Mouse (Mus musculus) heart, embryonic 14.5 days (tissue): ENCODE data around the gene Pax2. TPM values are rescaled to one million over a fixed set of nuclear protein-coding genes. Genes with fewer than 3 reads are reported as not detected.
"Not testable (repeated sequence)": the region's sequence is repeated elsewhere in the genome, so short reads cannot be mapped to it uniquely, and the experiment has no call there.

ENCODE experiments used
- ATAC-seq: fragments of 200-750 bp; cut with Nextera tagmentation; 2 replicates; pipeline ENCODE4 v1.8.0; 2017; ENCODE audit warnings: low read depth, moderate TSS enrichment; ENCODE audit not compliant: insufficient number of reproducible peaks, insufficient read depth, low FRiP score
- H3K27ac ChIP-seq, 2 experiments: fragments of 200-500 bp in 1 of 2; fragments of 300-500 bp in 1 of 2; sonication (generic) in 1 of 2; replicated peaks in 1 of 2; 2 replicates each; pipeline ENCODE4 v1.5.1; 2012 to 2014; ENCODE audit warnings: low read depth in 2 of 2, low read length in 2 of 2, control low read depth in 1 of 2, mild to moderate bottlenecking in 1 of 2, mixed read lengths in 1 of 2; ENCODE audit not compliant: control insufficient read depth in 1 of 2, insufficient read depth in 1 of 2
- H3K27me3 ChIP-seq: fragments of 300-500 bp; sonication (generic); 2 replicates; pipeline ENCODE4 v1.6.1; 2014; ENCODE audit warnings: mild to moderate bottlenecking, low read length, control low read depth; ENCODE audit not compliant: control insufficient read depth, insufficient read depth
- H3K36me3 ChIP-seq: fragments of 300-500 bp; sonication (generic); 2 replicates; pipeline ENCODE4 v1.6.1; 2014; ENCODE audit warnings: mild to moderate bottlenecking, control low read depth, low read length, mixed read lengths; ENCODE audit not compliant: control insufficient read depth, insufficient read depth
- H3K4me1 ChIP-seq, 2 experiments: fragments of 200-500 bp in 1 of 2; fragments of 300-500 bp in 1 of 2; sonication (generic) in 1 of 2; 2 replicates each; pipeline ENCODE4 v1.6.1; 2012 to 2014; ENCODE audit warnings: low read length in 2 of 2, control low read depth in 1 of 2, mixed read lengths in 1 of 2; ENCODE audit not compliant: control insufficient read depth in 2 of 2, insufficient read depth in 2 of 2
- H3K4me2 ChIP-seq: fragments of 300-500 bp; sonication (generic); 2 replicates; pipeline ENCODE4 v1.6.1; 2014; ENCODE audit warnings: mild to moderate bottlenecking, low read length
- H3K4me3 ChIP-seq, 2 experiments: fragments of 200-500 bp in 1 of 2; fragments of 300-500 bp in 1 of 2; sonication (generic) in 1 of 2; 2 replicates each; pipeline ENCODE4 v1.5.1; 2012 to 2014; ENCODE audit warnings: low read length in 2 of 2, mild to moderate bottlenecking in 2 of 2, control low read depth in 1 of 2, low read depth in 1 of 2, moderate library complexity in 1 of 2; ENCODE audit not compliant: control insufficient read depth in 1 of 2, insufficient read depth in 1 of 2
- H3K9ac ChIP-seq: fragments of 300-500 bp; sonication (generic); 2 replicates; pipeline ENCODE4 v1.6.1; 2014; ENCODE audit warnings: mild to moderate bottlenecking, low read length
- H3K9me3 ChIP-seq: fragments of 300-500 bp; sonication (generic); 2 replicates; pipeline ENCODE4 v1.6.1; 2016; ENCODE audit warnings: low read length, control low read depth; ENCODE audit not compliant: control insufficient read depth
- WGBS: fragments of 180-500 bp; shearing (Covaris S2); extraction: QIAGEN DNeasy Blood & Tissue Kit; methylation state at CpG from one replicate; pipeline ENCODE4 v1.1.7; 2014; 5-methylcytosine and 5-hydroxymethylcytosine counted together
- polyA plus RNA-seq: library from polyadenylated mRNA; unstranded; fragments of >200 nt; fragmentation: Nextera tagmentation; extraction: Ambion mirVana; gene quantifications from 2 replicates; pipeline ENCODE4 v1.2.1, GENCODE M21; 2014

Gene Pax2
- polyA plus RNA-seq, 1 experiment from 2014 or later, result not detected

DNA sequence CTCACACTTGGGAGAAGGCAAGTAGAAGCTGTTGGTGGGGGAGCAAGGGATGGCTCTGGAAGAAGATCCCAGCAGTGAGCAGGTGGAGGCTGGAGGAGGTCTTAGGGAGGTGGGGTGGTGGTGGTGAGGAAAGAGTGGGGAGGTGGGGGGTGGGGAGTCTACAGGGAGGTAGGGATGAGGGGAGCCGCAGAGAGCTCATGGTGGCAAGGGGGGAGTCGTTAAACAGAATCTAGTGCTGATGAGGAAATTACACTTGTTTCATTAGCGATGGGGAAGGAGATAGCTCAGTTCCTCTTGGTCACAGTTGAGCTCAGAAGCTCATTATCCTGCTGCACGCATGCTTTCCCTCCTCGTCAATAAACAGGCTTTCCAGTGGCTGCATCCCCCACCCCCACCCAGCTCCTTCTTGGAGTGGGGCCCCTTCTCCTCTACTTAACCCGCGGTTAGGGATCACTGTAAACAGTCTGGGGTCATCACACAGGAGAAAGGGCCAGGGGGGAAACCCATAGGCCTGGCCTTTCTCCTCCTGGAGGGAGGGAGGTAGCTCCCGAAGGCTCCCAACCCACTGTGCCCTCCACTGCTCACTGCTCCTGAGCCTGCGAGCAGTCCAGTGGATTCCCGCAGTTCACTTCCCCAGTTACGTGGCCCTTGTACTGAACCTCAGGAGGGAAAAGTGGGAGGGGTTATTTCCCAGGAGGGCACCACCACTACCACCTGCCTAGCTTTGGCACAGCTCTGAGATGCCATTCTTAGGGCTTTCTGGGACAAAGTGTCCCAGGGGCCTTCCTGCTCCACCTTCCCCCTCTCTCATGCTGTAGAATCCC is 78.6 kb downstream of the Pax2 start:
- Histone ChIP-seq H3K9ac (no peak overlapping the region), H3K4me1 (peaks cover 3 to 25% of the 10 kb centered on the region in 2 experiments), H3K27ac (no peak overlapping the region), H3K36me3 (no peaks in the 10 kb centered on the region), H3K9me3 (no peaks in the 10 kb centered on the region), H3K4me2 (no peak overlapping the region), H3K27me3 (peaks cover 89% of the 10 kb centered on the region), H3K4me3 (no peak overlapping the region)
- no peak for ATAC-seq
- WGBS, result 19% methylated on average over 11 of the region's 11 CpGs

DNA sequence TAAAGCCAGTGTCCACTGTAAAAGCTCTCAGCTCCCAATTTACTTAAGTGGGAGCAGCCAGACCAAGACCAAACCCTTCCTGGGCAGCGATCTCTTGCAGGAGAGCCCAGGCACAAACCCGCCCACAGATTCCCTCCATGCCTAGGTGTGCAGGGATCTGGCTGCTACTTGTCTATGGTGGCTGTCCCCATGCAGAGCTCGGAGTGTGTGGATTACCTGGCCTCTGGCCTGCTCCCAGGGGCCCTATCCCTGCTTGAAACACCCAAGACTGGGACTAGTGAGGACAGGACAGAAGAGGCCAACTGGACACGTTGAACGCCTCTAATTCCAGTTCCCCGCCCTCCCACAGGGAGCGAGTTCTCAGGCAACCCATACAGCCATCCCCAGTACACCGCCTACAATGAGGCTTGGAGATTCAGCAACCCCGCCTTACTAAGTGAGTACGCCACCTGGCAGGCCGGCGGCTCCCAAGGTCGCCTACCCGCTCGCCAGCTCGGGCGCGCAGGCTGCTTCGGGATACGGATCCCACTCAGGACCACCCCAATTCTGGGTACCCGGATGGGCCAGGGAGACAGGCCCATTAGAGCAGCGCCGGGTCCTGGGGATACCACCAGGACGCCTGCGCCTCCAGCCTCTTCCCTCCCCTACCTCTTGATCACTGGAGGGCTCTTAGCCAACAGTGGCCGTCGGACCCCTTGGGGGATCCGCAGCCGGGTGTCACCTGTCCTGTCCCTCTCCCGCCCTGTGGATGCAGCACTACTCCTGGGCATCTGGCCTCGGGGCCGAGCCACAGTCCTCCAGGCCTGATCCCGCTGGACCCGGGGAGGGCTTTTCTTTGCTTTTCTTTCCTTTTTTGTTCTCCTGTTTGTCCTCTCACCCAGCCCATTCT is 79.4 kb downstream of the Pax2 start:
- no peak overlapping the region for H3K9ac ChIP-seq
- WGBS, result 5% methylated on average over 34 of the region's 34 CpGs
- H3K4me1 ChIP-seq, result peaks cover 3 to 25% of the 10 kb centered on the region in 2 experiments
- ATAC-seq, result peak; percentile 37; the same call in 1 of the 2 replicates
- peak overlapping the region; percentile 40 to 60; a peak in 3 of 4 replicates for H3K4me3 ChIP-seq
- H3K27ac ChIP-seq, result no peak overlapping the region
- peaks cover 92% of the 10 kb centered on the region for H3K27me3 ChIP-seq
- H3K9me3 ChIP-seq, result no peaks in the 10 kb centered on the region
- peak overlapping the region; percentile 93 for H3K4me2 ChIP-seq
- no peaks in the 10 kb centered on the region for H3K36me3 ChIP-seq

DNA sequence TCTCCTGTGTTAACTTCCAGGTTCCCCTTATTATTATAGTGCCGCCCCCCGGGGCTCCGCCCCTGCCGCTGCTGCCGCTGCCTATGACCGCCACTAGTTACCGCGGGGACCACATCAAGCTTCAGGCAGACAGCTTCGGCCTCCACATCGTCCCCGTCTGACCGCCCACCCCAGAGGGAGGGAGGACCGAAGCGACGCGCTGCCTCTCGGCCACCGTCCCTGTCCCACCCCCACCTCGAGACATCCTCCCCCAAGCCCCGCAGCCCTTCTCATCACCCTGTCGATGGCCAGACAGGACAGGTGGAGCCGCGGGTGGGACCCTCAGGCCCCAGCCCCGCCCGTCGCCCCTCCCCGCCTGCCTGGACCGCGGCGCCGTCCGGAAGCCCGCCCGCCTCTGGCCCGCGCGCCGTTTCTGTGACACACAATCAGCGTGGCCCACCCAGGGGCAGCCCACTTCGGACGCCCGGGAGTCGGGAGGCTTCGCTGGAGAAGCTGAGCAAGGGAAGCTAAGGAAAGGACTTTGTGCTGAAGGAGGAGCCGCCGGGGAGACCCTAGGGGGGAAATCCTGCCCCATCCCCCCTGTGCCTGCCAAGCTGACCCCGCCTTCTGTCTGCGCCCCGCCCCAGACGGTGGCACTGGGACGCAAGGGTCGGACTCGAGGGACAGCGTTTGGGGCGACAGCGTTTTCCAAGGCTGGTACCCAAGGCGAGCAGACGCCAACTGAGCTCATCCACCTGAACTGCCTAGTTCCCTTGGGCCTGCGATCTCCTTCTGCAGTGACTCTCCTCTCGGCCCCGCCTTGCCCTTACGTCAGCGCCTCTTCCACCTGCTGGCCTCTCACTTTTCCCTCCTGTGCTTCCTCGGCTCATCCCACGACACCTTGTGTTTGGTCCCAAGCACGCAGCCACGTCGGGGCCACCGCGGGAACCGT is 80.4 kb downstream of the Pax2 start:
- under 1% methylated on average over 68 of the region's 71 CpGs for WGBS
- Histone ChIP-seq H3K36me3 (no peaks in the 10 kb centered on the region), H3K27ac (no peak overlapping the region), H3K9me3 (no peaks in the 10 kb centered on the region), H3K27me3 (peaks cover 89% of the 10 kb centered on the region), H3K4me1 (peaks cover 3 to 25% of the 10 kb centered on the region in 2 experiments), H3K9ac (peak overlapping the region; percentile 51), H3K4me2 (peak overlapping the region; percentile 93), H3K4me3 (peak overlapping the region; percentile 40 to 60)
- peak; percentile 9; the same call in 1 of the 2 replicates for ATAC-seq

DNA sequence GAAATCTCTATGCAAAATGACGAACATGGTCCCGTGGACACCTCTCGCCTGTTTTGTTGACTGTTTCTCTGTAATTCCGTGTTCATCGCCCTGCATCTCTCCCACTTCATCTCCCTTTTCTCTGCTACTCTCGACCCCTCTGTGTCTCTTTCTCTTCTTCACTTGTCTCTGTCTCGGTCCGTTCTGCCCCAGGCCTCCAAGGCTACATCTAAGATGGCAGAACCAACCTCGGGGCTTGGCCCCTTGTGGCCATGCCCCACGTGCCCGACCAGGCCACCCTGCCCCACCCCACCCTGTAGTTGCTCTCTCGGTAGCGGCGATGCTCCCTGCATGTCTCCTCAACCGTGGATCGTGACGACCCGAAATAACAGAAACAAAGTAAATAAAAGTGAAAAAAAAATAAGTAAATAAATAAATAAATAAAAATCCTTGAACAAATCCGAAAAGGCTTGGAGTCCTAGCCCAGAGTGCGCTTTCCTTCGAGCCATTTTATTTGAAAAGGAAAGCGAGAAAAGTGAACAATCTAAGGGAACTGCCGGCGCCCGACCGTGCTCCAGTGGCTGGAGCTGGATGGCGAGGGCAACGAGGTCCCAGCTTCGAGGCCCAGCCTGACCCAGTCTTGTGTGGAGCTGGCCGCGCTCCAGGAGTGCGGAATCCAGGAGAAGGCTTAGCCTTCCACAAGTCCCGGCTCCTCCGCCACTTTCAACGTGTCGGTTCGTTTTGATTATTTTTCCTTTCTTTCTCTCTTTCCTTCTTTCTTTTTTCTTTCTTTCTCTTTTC is 81.8 kb downstream of the Pax2 start:
- H3K9ac ChIP-seq, result peak overlapping the region; percentile 40
- ATAC-seq, result no peak

DNA sequence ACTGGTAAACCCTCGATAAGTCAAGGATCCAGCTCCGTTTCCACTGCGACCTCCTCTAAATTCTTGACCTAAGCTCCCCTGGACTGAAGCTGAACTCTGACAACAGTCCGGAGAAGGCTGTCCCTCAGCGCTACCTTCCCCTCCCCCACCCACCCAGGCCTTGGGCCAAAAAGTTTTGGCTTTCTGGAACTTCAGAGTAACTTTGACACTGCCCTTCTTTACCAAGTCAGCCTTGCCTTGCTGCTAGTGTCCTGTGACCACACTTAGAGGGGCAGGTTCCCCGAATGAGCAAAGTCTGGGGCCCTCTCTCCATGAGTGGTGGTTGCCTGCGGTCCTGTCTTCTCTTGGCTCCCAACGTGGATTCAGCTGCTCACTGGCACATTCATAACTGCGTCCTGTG is 82.5 kb downstream of the Pax2 start:
- WGBS, result 23% methylated on average over 9 of the region's 9 CpGs
- Histone ChIP-seq H3K9ac (no peak overlapping the region), H3K4me1 (peaks cover 3 to 25% of the 10 kb centered on the region in 2 experiments), H3K4me3 (no peak overlapping the region), H3K9me3 (no peaks in the 10 kb centered on the region), H3K27ac (no peak overlapping the region), H3K27me3 (peaks cover 68% of the 10 kb centered on the region), H3K4me2 (no peak overlapping the region), H3K36me3 (no peaks in the 10 kb centered on the region)
- no peak for ATAC-seq

More for the DNA sequence above, 81.8 kb downstream of the Pax2 start:
- H3K9me3 ChIP-seq, result no peaks in the 10 kb centered on the region
- peaks cover 75% of the 10 kb centered on the region for H3K27me3 ChIP-seq
- no peaks in the 10 kb centered on the region for H3K36me3 ChIP-seq
- H3K4me1 ChIP-seq, result peaks cover 3 to 25% of the 10 kb centered on the region in 2 experiments
- no peak overlapping the region for H3K27ac ChIP-seq
- H3K4me3 ChIP-seq, result peak overlapping the region; percentile 18 to 60; a peak in 3 of 4 replicates
- H3K4me2 ChIP-seq, result peak overlapping the region; percentile 93
- WGBS, result 3% methylated on average over 37 of the region's 37 CpGs

DNA sequence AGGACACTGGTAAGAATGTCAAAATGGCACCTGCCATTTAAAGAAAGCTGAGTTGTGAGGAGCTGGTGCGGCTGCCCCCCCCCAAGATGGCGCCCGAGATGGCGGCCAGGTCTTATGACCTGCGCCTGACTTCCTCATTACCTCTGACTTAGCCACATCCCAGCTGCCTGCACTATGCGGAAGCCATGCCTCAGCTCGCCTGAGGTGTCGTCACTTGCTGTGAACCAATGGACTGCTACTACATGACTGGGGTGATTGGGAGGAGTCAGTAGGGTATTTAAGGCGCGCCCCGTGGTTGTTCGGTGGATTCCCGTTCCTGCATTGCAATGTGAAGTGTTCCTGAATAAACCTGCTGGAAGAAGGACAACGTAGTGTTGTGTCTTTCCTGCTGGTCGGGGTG is 86.8 kb downstream of the Pax2 start:
- not testable (repeated sequence) for H3K27ac ChIP-seq, H3K36me3 ChIP-seq, H3K9ac ChIP-seq, H3K9me3 ChIP-seq, H3K4me2 ChIP-seq, H3K4me3 ChIP-seq, H3K4me1 ChIP-seq, ATAC-seq
- H3K27me3 ChIP-seq, result peaks cover 28% of the 10 kb centered on the region
- WGBS, result 77% methylated on average over 15 of the region's 15 CpGs
